Mouse (Mus musculus): ENCODE measurements around the gene 2810006K23Rik. TPM values are rescaled to one million over a fixed set of nuclear protein-coding genes. Genes with fewer than 3 reads are reported as not detected.

Gene 2810006K23Rik
- polyA plus RNA-seq (2017; shearing (Covaris generic)) = 14.1 TPM

GRCm38 (mm10) chr5:124327510-124328364 lies at the start of gene 2810006K23Rik, which contains the start of gene Mphosph9:
Gene 2810006K23Rik, plus strand, starts transcription at chr5:124328089.
Gene Mphosph9, minus strand, starts transcription at chr5:124327972.

GRCm38 (mm10) chr5:124362982-124363381 lies 35.1 kb downstream of the 2810006K23Rik start, which contains the start of gene Cdk2ap1:
Gene Cdk2ap1, minus strand, starts transcription at chr5:124363082.

Other genes starting within 250 kb of the 2810006K23Rik start
- 58.8 TPM for gene Abcb9, start 232.3 kb upstream of the 2810006K23Rik start, polyA plus RNA-seq (2017; shearing (Covaris generic))
- gene Ogfod2, start 215.8 kb upstream of the 2810006K23Rik start, polyA plus RNA-seq (2017; shearing (Covaris generic)) = 37.3 TPM
- gene Arl6ip4, start 212.0 kb upstream of the 2810006K23Rik start, polyA plus RNA-seq (2017; shearing (Covaris generic)) = 110 TPM
- gene Pitpnm2, start 78.3 kb upstream of the 2810006K23Rik start, polyA plus RNA-seq (2017; shearing (Covaris generic)) = 11.9 TPM
- gene Mphosph9, start 117 bp upstream of the 2810006K23Rik start, polyA plus RNA-seq (2017; shearing (Covaris generic)) = 28.1 TPM
- gene Cdk2ap1, start 35.0 kb downstream of the 2810006K23Rik start, polyA plus RNA-seq (2017; shearing (Covaris generic)) = 6.1 TPM
- gene Sbno1, start 97.9 kb downstream of the 2810006K23Rik start, polyA plus RNA-seq (2017; shearing (Covaris generic)) = 155 TPM
- 10.3 TPM for gene Kmt5a, start 111.8 kb downstream of the 2810006K23Rik start, polyA plus RNA-seq (2017; shearing (Covaris generic))
- 107 TPM for gene Rilpl2, start 150.3 kb downstream of the 2810006K23Rik start, polyA plus RNA-seq (2017; shearing (Covaris generic))
- gene Snrnp35, start 155.0 kb downstream of the 2810006K23Rik start, polyA plus RNA-seq (2017; shearing (Covaris generic)) = 7.6 TPM
- gene Rilpl1, start 203.3 kb downstream of the 2810006K23Rik start, polyA plus RNA-seq (2017; shearing (Covaris generic)) = 3.5 TPM
- gene Tmed2, start 212.6 kb downstream of the 2810006K23Rik start, polyA plus RNA-seq (2017; shearing (Covaris generic)) = 72.4 TPM
- gene Ddx55, start 224.8 kb downstream of the 2810006K23Rik start, polyA plus RNA-seq (2017; shearing (Covaris generic)) = 27.9 TPM